Mouse (Mus musculus): ENCODE data around the gene Krt222. TPM values are rescaled to one million over a fixed set of nuclear protein-coding genes. Genes with fewer than 3 reads are reported as not detected.

Gene Krt222
- not detected for total RNA-seq (2023)

GRCm38 (mm10) chr11:99243820-99244374 lies at the start of gene Krt222:
Krt222 (minus strand) TSS chr11:99244085.

GRCm38 (mm10) chr11:99284833-99285312 lies 41.0 kb upstream of the Krt222 start, which contains the start of gene Krt24:
Krt24 (minus strand) TSS chr11:99285262.

GRCm38 (mm10) chr11:99230261-99231048 lies 13.4 kb downstream of the Krt222 start, which contains the start of gene Smarce1:
Smarce1 (minus strand) TSS chr11:99231017.

Other genes starting within 250 kb of the Krt222 start
- 100 to 1,000 TPM; 283 to 298 TPM for gene Top2a, start 219.9 kb downstream of the Krt222 start, total RNA-seq (2023)
- 10 to 100 TPM; 46.1 to 52.4 TPM for gene Igfbp4, start 202.8 kb downstream of the Krt222 start, total RNA-seq (2023)
- 1 to 10 TPM; 3.1 to 5.6 TPM for gene Tns4, start 154.8 kb downstream of the Krt222 start, total RNA-seq (2023)
- under 1 TPM; 0.57 to 0.79 TPM for gene Ccr7, start 89.0 kb downstream of the Krt222 start, total RNA-seq (2023)
- gene Smarce1, start 13.1 kb downstream of the Krt222 start, total RNA-seq (2023) = 10 to 100 TPM; 51.2 to 64.4 TPM
- gene Krt24, start 41.2 kb upstream of the Krt222 start, total RNA-seq (2023) = not detected
- gene Krt25, start 78.9 kb upstream of the Krt222 start, total RNA-seq (2023) = not detected
- not detected for gene Krt26, start 93.9 kb upstream of the Krt222 start, total RNA-seq (2023)
- gene Krt27, start 107.0 kb upstream of the Krt222 start, total RNA-seq (2023) = not detected
- not detected for gene Krt28, start 130.8 kb upstream of the Krt222 start, total RNA-seq (2023)
- not detected for gene Krt10, start 145.3 kb upstream of the Krt222 start, total RNA-seq (2023)
- gene Krt12, start 178.2 kb upstream of the Krt222 start, total RNA-seq (2023) = not detected
- gene Krt20, start 194.1 kb upstream of the Krt222 start, total RNA-seq (2023) = not detected
- gene Krt23, start 249.1 kb upstream of the Krt222 start, total RNA-seq (2023) = not detected